ENCODE assay signal across 26 mouse cellular contexts in the genomic region with DNA sequence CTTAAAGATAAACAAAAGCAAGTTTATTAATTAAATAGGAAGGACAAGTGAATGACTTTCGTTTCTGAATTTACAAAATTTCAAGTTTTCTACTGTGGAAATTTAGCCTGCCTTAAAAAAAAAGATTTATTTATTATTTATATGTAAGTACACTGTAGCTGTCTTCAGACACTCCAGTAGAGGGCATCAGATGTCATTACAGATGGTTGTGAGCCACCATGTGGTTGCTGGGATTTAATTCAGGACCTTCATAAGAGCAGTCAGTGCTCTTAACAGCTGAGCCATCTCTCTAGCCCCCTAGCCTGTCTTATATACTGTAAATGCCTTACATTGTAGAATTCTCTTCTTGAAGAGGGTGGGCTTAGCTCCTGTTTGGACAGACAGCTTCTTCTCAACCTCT.
A peak's percentile ranks its signal among the peaks of the same experiment; 100 is the strongest.
DNase-seq lines count a peak whose midpoint lies in the region; ATAC-seq and TF ChIP-seq lines count a peak whose summit lies in the region.
"Had no signal": no experiment of that assay in that cellular context is flagged by ENCODE, and none has a peak within 500 bp of the region (broad histone marks: within the 10 kb centered on the region; RNA-seq: fewer than 3 reads in every experiment).

No protein-coding gene starts in this region.

- DNase-seq in heart, adult 2 months = no peak
- DNase-seq in heart, postnatal 36 days = no peak
- no peak for DNase-seq in liver, postnatal 0 days
- no peak for DNase-seq in liver, embryonic 11.5 days (ENCODE audit: low spot score)
- DNase-seq in 416B (ENCODE audit: low read depth) (peak; percentile 58), ES-E14 (ENCODE audit: low read depth, low spot score) (no peak)
- DNase-seq in urinary bladder, postnatal 25 days (ENCODE audit: low spot score) = no peak
- no peak for DNase-seq in cerebellum, postnatal 14 days
- DNase-seq: adrenal gland, adult 8-10 months; cerebellum, adult 8-10 months; gastrocnemius, postnatal 25 days; kidney, adult 9 months; kidney, postnatal 36 days; left cerebral cortex, postnatal 4 days; lung, postnatal 10 days; midbrain, embryonic 14.5 days; thymus, postnatal 36 days had no signal

- no peak overlapping the region for H3K4me2 ChIP-seq in liver, postnatal 0 days (ENCODE audit: low read depth, low read length)
- H3K4me2 ChIP-seq in liver, embryonic 11.5 days = no peak overlapping the region
- H3K4me2 ChIP-seq: embryonic facial prominence, embryonic 15.5 days; forebrain, embryonic 15.5 days; hindbrain, embryonic 13.5 days; limb, embryonic 15.5 days; liver, embryonic 15.5 days; neural tube, embryonic 12.5 days had no signal

- TF ChIP-seq CTCF in heart, adult 2 months (IDR thresholded peaks at IDR 0.05) = peak; percentile 46
- peak; percentile 29 for TF ChIP-seq CTCF in liver, postnatal 0 days (IDR thresholded peaks at IDR 0.05; ENCODE audit: low read depth)

- in situ Hi-C loops in ES-E14 (cut with MboI; ENCODE audit: low sequenced_read_pairs in 2 of 2, unreplicated experiment in 2 of 2) = loop anchor here (5.0 to 10.0 kb wide), 3 partner anchors 68 to 108 kb away; no protein-coding TSS in a partner anchor

- no peaks in the 10 kb centered on the region for H3K79me2 ChIP-seq in heart, adult 2 months (replicated peaks; ENCODE audit: control insufficient read depth, insufficient read depth, low read length)

- no peak overlapping the region for H3K9ac ChIP-seq in heart, adult 2 months (ENCODE audit: low read depth, low read length)
- H3K9ac ChIP-seq in liver, postnatal 0 days (replicated peaks) = no peak overlapping the region
- H3K9ac ChIP-seq in liver, embryonic 11.5 days (ENCODE audit: low read depth, low read length) = no peak overlapping the region
- H3K9ac ChIP-seq in ES-E14 (ENCODE audit: insufficient read depth, low read depth, low read length, poor library complexity, severe bottlenecking) = no peak overlapping the region
- H3K9ac ChIP-seq: embryonic facial prominence, embryonic 15.5 days; forebrain, embryonic 15.5 days; hindbrain, embryonic 13.5 days; limb, embryonic 15.5 days; liver, embryonic 15.5 days; neural tube, embryonic 12.5 days had no signal

- H3K27me3 ChIP-seq in heart, adult 2 months (ENCODE audit: control insufficient read depth, insufficient read depth, low read length) = no peaks in the 10 kb centered on the region
- H3K27me3 ChIP-seq in liver, postnatal 0 days (ENCODE audit: insufficient read depth, low read length) = no peaks in the 10 kb centered on the region
- no peaks in the 10 kb centered on the region for H3K27me3 ChIP-seq in liver, embryonic 11.5 days (replicated peaks; ENCODE audit: control insufficient read depth, insufficient read depth, low read length)
- H3K27me3 ChIP-seq: embryonic facial prominence, embryonic 15.5 days; forebrain, embryonic 15.5 days; hindbrain, embryonic 13.5 days; limb, embryonic 15.5 days; liver, embryonic 15.5 days; neural tube, embryonic 12.5 days; Patski had no signal

- no peak overlapping the region for H3K4me3 ChIP-seq in heart, adult 2 months
- no peak overlapping the region for H3K4me3 ChIP-seq in liver, postnatal 0 days (ENCODE audit: low read depth, low read length)
- H3K4me3 ChIP-seq in liver, embryonic 11.5 days (ENCODE audit: low read depth, low read length) = no peak overlapping the region
- no peak overlapping the region for H3K4me3 ChIP-seq in ES-E14 (ENCODE audit: insufficient read depth in 1 of 2, low read depth in 1 of 2, low read length in 2 of 2, poor library complexity in 1 of 2, severe bottlenecking in 1 of 2)
- H3K4me3 ChIP-seq: embryonic facial prominence, embryonic 15.5 days; forebrain, embryonic 15.5 days; hindbrain, embryonic 13.5 days; limb, embryonic 15.5 days; liver, embryonic 15.5 days; megakaryocyte, embryonic 14.5 days; neural tube, embryonic 12.5 days had no signal

- no peaks in the 10 kb centered on the region for H3K4me1 ChIP-seq in heart, adult 2 months (ENCODE audit: control insufficient read depth, insufficient read depth, low read length)
- H3K4me1 ChIP-seq in liver, postnatal 0 days (ENCODE audit: insufficient read depth) = no peaks in the 10 kb centered on the region
- no peaks in the 10 kb centered on the region for H3K4me1 ChIP-seq in liver, embryonic 11.5 days (replicated peaks; ENCODE audit: control insufficient read depth, insufficient read depth, low read length)
- H3K4me1 ChIP-seq in ES-E14 (ENCODE audit: control insufficient read depth in 2 of 2, insufficient read depth in 2 of 2, low read length in 2 of 2, poor library complexity in 1 of 2) = no peaks in the 10 kb centered on the region; a peak in 1 of 4 replicates
- H3K4me1 ChIP-seq: forebrain, embryonic 15.5 days; liver, embryonic 15.5 days; neural tube, embryonic 12.5 days had no signal

- H3K9me3 ChIP-seq in liver, postnatal 0 days (ENCODE audit: low read length) = no peaks in the 10 kb centered on the region
- H3K9me3 ChIP-seq in liver, embryonic 11.5 days (ENCODE audit: control insufficient read depth, low read length) = no peaks in the 10 kb centered on the region
- no peaks in the 10 kb centered on the region for H3K9me3 ChIP-seq in ES-E14 (ENCODE audit: control insufficient read depth, insufficient read depth, low read depth, low read length)
- H3K9me3 ChIP-seq: embryonic facial prominence, embryonic 15.5 days; forebrain, embryonic 15.5 days; hindbrain, embryonic 13.5 days; limb, embryonic 15.5 days; liver, embryonic 15.5 days; neural tube, embryonic 12.5 days had no signal

- H3K27ac ChIP-seq in heart, adult 2 months = no peak overlapping the region
- H3K27ac ChIP-seq in liver, postnatal 0 days (ENCODE audit: low read depth) = no peak overlapping the region
- H3K27ac ChIP-seq in liver, embryonic 11.5 days (ENCODE audit: low read depth, low read length) = no peak overlapping the region
- no peak overlapping the region for H3K27ac ChIP-seq in ES-E14 (ENCODE audit: insufficient read depth, low read depth, low read length, poor library complexity, severe bottlenecking)
- H3K27ac ChIP-seq: embryonic facial prominence, embryonic 15.5 days; forebrain, embryonic 15.5 days; hindbrain, embryonic 13.5 days; limb, embryonic 15.5 days; liver, embryonic 15.5 days; neural tube, embryonic 12.5 days had no signal

- TF ChIP-seq EP300 in heart, adult 2 months (IDR thresholded peaks at IDR 0.05; ENCODE audit: insufficient read depth, low read depth, low read length) = no peak
- TF ChIP-seq EP300 in liver, postnatal 0 days (IDR thresholded peaks at IDR 0.05; ENCODE audit: low read depth) = no peak

- intact Hi-C loops in heart, adult 2 months (cut with DNase I) = no loop called here
- intact Hi-C loops in heart, postnatal 36 days (cut with DNase I) = loop anchor here (1.0 kb wide), 1 partner anchor 230 kb away; no protein-coding TSS in a partner anchor

- no peaks in the 10 kb centered on the region for H3K36me3 ChIP-seq in heart, adult 2 months (ENCODE audit: control insufficient read depth, insufficient read depth, low read length)
- H3K36me3 ChIP-seq in liver, postnatal 0 days (replicated peaks; ENCODE audit: insufficient read depth, low read length) = 0 out of 2 replicates have a peak, but pooled peaks cover 4% of the 10 kb centered on the region
- no peaks in the 10 kb centered on the region for H3K36me3 ChIP-seq in liver, embryonic 11.5 days (ENCODE audit: control insufficient read depth, insufficient read depth, low read length)
- peaks cover 14% of the 10 kb centered on the region; the same call in 1 of the 2 replicates for H3K36me3 ChIP-seq in ES-E14 (ENCODE audit: control insufficient read depth, insufficient read depth, low read length, poor library complexity, severe bottlenecking)
- H3K36me3 ChIP-seq: liver, embryonic 15.5 days had no signal

- ATAC-seq in liver, postnatal 0 days = no peak
- no peak for ATAC-seq in liver, embryonic 11.5 days (replicated peaks; ENCODE audit: low FRiP score)
- ATAC-seq: activated CD4-positive, CD25-positive, alpha-beta regulatory T cell, adult 4 months; forebrain, embryonic 15.5 days; Patski had no signal

- TF ChIP-seq POLR2A in heart, adult 2 months (IDR thresholded peaks at IDR 0.05; ENCODE audit: insufficient read depth, low read depth, low read length) = no peak

- 68% methylated on average over 1 of the region's 1 CpGs for WGBS in heart, adult 2 months
- 73% methylated on average over 1 of the region's 1 CpGs for WGBS in liver, postnatal 0 days (ENCODE audit: insufficient replicate concordance)
- WGBS in liver, embryonic 11.5 days = 55% methylated on average over 1 of the region's 1 CpGs

TF ChIP-seq in ES-E14, 5 proteins besides CTCF, POLR2A, EP300 and RAD21:
- TF ChIP-seq CHD2 (IDR thresholded peaks at IDR 0.05; ENCODE audit: low read depth, low read length) = no peak
- peak; percentile 21; the same call in 1 of the 2 replicates for TF ChIP-seq ZC3H11A (IDR thresholded peaks at IDR 0.05; ENCODE audit: borderline replicate concordance, low read depth, low read length)
